Mouse (Mus musculus) C2C12 (cell line): ENCODE measurements at regions not wholly inside any gene's neighbourhood (a gene's known extent, or its start where the extent isn't known, plus 50 kb on each side); places are given as distances from the start of the nearest gene placed in this dataset.

ENCODE experiments used
- CEBPB ChIP-seq: IDR thresholded peaks from one replicate; pipeline ENCODE4 v1.6.1; 2011; ENCODE audit warnings: low read depth, mild to moderate bottlenecking, control low read depth, moderate library complexity
- CTCF ChIP-seq: IDR thresholded peaks from one replicate; pipeline ENCODE4 v1.5.1; 2011; ENCODE audit not compliant: control insufficient read depth, insufficient read depth, insufficient read length
- MAX ChIP-seq: IDR thresholded peaks from one replicate; pipeline ENCODE4 v1.6.1; 2011; ENCODE audit warnings: mild to moderate bottlenecking, control low read depth
- USF1 ChIP-seq: IDR thresholded peaks from one replicate; pipeline ENCODE4 v1.6.1; 2011; ENCODE audit warnings: low read depth, mild to moderate bottlenecking, control low read depth, moderate library complexity

DNA sequence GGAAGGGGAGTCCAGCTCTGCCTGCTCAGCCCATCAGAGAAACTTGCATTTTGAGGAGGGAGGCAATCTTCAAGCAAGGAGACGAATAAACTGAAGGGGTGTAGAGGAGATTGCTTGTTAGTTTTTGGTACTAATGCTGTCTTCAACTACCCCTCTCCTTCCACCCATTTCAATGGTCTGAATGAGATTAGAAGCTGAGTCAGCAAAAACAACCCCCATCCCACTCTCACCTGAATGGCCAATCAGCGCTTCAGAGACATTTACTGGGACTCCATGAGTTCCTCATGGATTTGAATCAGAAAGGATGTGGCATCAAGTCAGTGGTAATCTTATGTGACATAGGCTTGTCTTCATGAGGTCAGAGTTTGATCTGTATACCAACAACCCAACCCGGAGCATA lies 180.0 kb upstream of the Nlrp1b start:
- TF ChIP-seq CEBPB (no peak), CTCF (no peak), MAX (no peak), USF1 (no peak)
